Mouse (Mus musculus) cortical plate, adult 2 months (tissue): ENCODE results near the gene Smpd1. TPM values are rescaled to one million over a fixed set of nuclear protein-coding genes. Genes with fewer than 3 reads are reported as not detected.

Experiments used
- H3K27ac ChIP-seq: fragments of 200-500 bp; 2 replicates; pipeline ENCODE4 v1.5.1; 2012; ENCODE audit warnings: low read length, control low read depth, inconsistent platforms; ENCODE audit not compliant: insufficient read depth
- H3K4me1 ChIP-seq: fragments of 200-500 bp; 2 replicates; pipeline ENCODE4 v1.6.1; 2011; ENCODE audit warnings: low read length; ENCODE audit not compliant: control insufficient read depth, insufficient read depth
- H3K4me3 ChIP-seq: fragments of 200-500 bp; 2 replicates; pipeline ENCODE4 v1.5.1; 2011; ENCODE audit warnings: mild to moderate bottlenecking, low read length, control low read depth; ENCODE audit not compliant: insufficient read depth
- CTCF ChIP-seq: fragments of 200-500 bp; IDR thresholded peaks from 2 replicates; pipeline ENCODE4 v1.5.1; 2011; ENCODE audit warnings: mild to moderate bottlenecking, control low read depth, low read length; ENCODE audit not compliant: insufficient read depth; ENCODE audit errors: extremely low read depth
- POLR2A ChIP-seq: fragments of 200-500 bp; IDR thresholded peaks from 2 replicates; pipeline ENCODE4 v1.6.1; 2011; ENCODE audit warnings: mild to moderate bottlenecking, low read length, control low read depth; ENCODE audit not compliant: insufficient read depth; ENCODE audit errors: extremely low read depth
- polyA plus RNA-seq: library from polyadenylated mRNA; depleted of rRNA; stranded (reverse); fragments of >200 nt; gene quantifications from 2 replicates; pipeline ENCODE4 v1.2.3, GENCODE M21; 2012

Smpd1 gene
- polyA plus RNA-seq, 1 experiment = 93.2 TPM

GRCm38 (mm10) chr7:105572949-105573348 is 18.8 kb downstream of the Smpd1 start:
- H3K4me3 ChIP-seq = 0 out of 2 replicates have a peak overlapping the region, but pooled peaks have one; percentile 7
- TF ChIP-seq POLR2A = no peak
- TF ChIP-seq CTCF = no peak
- peaks cover 31% of the 10 kb centered on the region for H3K4me1 ChIP-seq
- H3K27ac ChIP-seq = 0 out of 2 replicates have a peak overlapping the region, but pooled peaks have one; percentile 17

GRCm38 (mm10) chr7:105574537-105574936 is 20.4 kb downstream of the Smpd1 start:
- H3K27ac ChIP-seq = peak overlapping the region; percentile 85
- TF ChIP-seq CTCF (no peak), POLR2A (no peak)
- no peak overlapping the region for H3K4me3 ChIP-seq
- peaks cover 35% of the 10 kb centered on the region for H3K4me1 ChIP-seq

- peaks cover 36% of the 10 kb centered on the region for H3K4me1 ChIP-seq
- H3K27ac ChIP-seq = peak overlapping the region; percentile 32
- TF ChIP-seq CTCF = no peak
- TF ChIP-seq POLR2A = no peak
- peak overlapping the region; percentile 11; the same call in 1 of the 2 replicates for H3K4me3 ChIP-seq
Observed at GRCm38 (mm10) chr7:105576166-105576748, 22.1 kb downstream of the Smpd1 start.

GRCm38 (mm10) chr7:105577377-105577871 is 23.3 kb downstream of the Smpd1 start:
- H3K4me1 ChIP-seq = peaks cover 36% of the 10 kb centered on the region
- TF ChIP-seq CTCF = no peak
- no peak for TF ChIP-seq POLR2A
- no peak overlapping the region for H3K4me3 ChIP-seq
- no peak overlapping the region for H3K27ac ChIP-seq

- Histone ChIP-seq H3K4me3 (no peak overlapping the region), H3K4me1 (peaks cover 29% of the 10 kb centered on the region), H3K27ac (no peak overlapping the region)
- TF ChIP-seq POLR2A = no peak
- no peak for TF ChIP-seq CTCF
Observed at GRCm38 (mm10) chr7:105578481-105578880, 24.3 kb downstream of the Smpd1 start.

GRCm38 (mm10) chr7:105580627-105581089 is 26.5 kb downstream of the Smpd1 start:
- TF ChIP-seq CTCF (no peak), POLR2A (no peak)
- Histone ChIP-seq H3K4me3 (peak overlapping the region; percentile 85), H3K4me1 (peaks cover 16% of the 10 kb centered on the region), H3K27ac (peak overlapping the region; percentile 99)

GRCm38 (mm10) chr7:105581094-105581703 is 27.0 kb downstream of the Smpd1 start, which contains the start of gene Apbb1:
Gene Apbb1 (minus strand): TSS chr7:105581653.
- Histone ChIP-seq H3K4me1 (peaks cover 13% of the 10 kb centered on the region), H3K4me3 (peak within 1 kb of the TSS; percentile 85), H3K27ac (peak within 1 kb of the TSS; percentile 99)
- TF ChIP-seq CTCF (no peak), POLR2A (peak; percentile 59)

GRCm38 (mm10) chr7:105581959-105582358 is 27.8 kb downstream of the Smpd1 start:
- peak overlapping the region; percentile 85; the same call in 1 of the 2 replicates for H3K4me3 ChIP-seq
- H3K4me1 ChIP-seq = peaks cover 12% of the 10 kb centered on the region
- H3K27ac ChIP-seq = no peak overlapping the region
- no peak for TF ChIP-seq POLR2A
- no peak for TF ChIP-seq CTCF

- no peaks in the 10 kb centered on the region for H3K4me1 ChIP-seq
- TF ChIP-seq CTCF = no peak
- TF ChIP-seq POLR2A = no peak
- H3K4me3 ChIP-seq = no peak overlapping the region
- H3K27ac ChIP-seq = no peak overlapping the region
Observed at GRCm38 (mm10) chr7:105588325-105588912, 34.3 kb downstream of the Smpd1 start.

- H3K4me1 ChIP-seq = no peaks in the 10 kb centered on the region
- no peak for TF ChIP-seq CTCF
- no peak for TF ChIP-seq POLR2A
- H3K4me3 ChIP-seq = no peak overlapping the region
- no peak overlapping the region for H3K27ac ChIP-seq
Observed at GRCm38 (mm10) chr7:105590097-105590496, 35.9 kb downstream of the Smpd1 start.
